Mouse (Mus musculus) embryo, embryonic 10.5 days (tissue): ENCODE data around the gene Prdm1.

Source experiments
- DNase-seq: peaks from one replicate; pipeline ENCODE4 v3.0.0-alpha.2; 2015; ENCODE audit warnings: low spot score

The Prdm1 gene

DNA sequence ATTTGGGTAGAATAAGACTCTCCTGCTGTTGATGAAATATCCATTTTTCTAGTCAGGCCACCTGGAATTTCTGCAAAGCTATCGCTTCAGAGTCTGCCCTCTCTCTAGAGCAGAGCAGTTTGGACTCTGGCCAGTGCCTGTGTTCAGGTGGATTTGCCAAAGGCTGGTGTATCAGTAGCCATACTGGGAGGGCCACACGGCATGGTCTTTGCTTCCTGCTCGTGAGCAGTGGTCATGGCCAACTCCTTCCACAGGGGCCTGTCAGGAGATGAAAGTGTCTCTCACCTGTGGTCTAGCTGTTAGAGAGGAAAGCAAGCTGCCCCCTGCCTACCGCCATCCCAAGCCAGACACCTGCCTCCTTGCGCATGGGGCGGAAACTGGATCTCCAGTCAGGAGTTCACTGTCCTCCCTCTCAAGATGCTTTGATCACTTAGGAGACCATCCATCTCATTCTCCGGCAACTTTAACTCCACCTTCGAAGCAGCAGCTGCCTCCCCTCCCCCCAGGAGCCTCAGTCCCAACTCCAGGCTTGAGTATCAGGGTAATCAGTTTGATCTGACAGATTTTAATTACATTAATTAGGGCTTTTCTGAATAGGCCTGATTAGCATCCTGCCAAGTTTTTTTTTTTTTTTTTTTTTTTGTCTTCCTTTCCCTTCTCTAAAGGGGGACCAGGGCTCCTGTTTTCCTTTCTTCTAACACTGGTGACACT lies 35.3 kb downstream of the Prdm1 start:
- DNase-seq, result no peak

DNA sequence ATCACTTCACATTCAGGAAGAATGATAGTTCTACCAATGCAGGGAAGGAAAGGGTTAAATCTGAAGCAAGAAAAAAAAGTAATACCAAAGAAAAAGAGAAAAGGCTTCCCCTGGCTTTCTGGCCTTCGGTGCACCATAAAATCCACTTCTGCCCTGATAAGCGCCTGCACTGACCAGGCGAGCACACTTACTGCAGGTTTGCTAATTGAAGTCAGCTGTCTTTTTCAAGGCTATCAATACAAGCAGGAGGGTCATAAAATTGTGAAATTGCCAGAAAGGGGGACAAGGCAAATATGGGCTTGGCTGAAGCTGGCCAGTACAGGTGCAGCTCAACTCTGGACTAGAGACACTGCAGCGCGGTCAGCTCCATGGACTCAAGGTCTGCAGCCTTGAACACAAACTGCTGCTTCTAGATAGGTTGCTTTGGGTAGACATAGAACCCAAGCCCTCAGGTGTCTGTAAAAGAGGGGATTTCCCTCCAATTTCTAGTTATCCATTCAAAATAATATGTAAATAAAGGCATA lies 37.3 kb downstream of the Prdm1 start:
- DNase-seq, result no peak

DNA sequence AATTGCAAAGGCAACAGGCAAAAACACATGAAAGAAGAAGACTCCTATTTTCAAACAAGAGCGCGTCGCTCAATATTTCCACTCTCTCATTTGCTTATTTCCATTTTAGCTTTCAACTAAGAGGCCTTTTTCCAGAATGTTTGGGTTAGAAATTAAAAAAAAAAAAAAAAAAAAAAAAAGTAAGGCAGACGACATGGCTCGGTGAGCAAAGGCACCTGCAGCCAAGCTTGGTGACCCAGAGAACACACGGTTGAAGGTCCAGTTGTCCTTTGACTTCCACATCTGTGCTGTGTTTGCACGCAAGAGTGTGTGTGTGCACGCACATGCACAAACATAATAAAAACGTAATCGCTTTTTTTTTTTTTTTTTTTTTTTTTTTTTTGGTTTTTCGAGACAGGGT lies 41.2 kb downstream of the Prdm1 start:
- no peak for DNase-seq

DNA sequence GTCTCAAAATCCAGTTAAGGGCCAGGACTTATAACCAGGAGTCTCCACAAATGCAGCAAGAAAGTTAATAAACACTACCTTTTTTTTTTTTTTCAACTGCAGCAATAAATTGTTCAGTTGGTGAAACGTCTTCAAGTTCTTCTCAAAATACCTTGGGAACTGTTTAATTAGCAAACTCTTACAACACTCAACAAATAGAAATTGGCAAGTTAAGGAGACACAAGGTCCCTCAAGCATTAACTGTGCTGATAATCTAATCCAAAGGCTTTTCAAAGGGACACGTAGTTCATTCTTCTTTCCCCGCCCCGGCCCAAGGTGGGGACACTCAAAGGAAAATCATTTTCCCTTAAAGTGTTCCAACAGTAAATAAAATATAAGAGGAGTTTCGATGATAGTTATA lies 44.2 kb downstream of the Prdm1 start:
- no peak for DNase-seq

DNA sequence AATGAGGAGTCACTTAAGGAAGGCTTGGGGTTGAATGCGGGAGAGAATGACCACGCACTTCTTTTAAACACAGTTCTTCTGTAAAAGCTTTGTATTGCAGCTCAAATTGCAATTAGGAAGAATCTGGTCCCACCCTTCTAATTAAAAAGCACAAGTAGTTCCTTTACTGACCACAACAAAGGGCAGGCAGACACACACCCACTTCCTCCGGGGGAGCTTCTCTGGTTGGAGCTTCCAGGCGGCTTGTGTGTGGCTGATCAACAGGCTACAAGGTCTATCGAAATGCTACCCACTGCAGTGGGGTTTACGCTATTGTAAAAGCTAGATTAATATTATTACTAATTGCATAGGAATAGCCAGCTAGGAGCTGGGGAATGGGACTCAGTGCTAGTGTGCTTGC lies 45.2 kb downstream of the Prdm1 start:
- DNase-seq, result no peak

DNA sequence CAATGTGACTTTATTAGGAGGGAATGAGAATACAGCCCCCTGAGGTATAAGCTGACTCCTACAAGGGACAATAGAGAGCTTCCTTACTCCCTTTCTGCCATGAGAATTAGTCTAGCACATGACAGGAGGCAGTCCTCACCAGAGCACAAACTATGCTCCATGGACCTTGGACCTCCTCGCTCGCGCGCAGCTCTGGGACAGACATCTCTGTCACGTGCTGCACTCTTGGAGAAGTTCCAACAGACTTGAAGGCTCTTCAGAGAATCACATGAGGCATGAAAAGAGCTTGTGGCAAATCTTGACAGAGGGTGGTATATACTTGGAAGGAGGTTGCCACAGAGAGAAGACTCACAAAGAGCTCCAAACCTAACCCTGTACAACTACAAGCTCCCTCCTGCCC lies 46.9 kb downstream of the Prdm1 start:
- no peak for DNase-seq

DNA sequence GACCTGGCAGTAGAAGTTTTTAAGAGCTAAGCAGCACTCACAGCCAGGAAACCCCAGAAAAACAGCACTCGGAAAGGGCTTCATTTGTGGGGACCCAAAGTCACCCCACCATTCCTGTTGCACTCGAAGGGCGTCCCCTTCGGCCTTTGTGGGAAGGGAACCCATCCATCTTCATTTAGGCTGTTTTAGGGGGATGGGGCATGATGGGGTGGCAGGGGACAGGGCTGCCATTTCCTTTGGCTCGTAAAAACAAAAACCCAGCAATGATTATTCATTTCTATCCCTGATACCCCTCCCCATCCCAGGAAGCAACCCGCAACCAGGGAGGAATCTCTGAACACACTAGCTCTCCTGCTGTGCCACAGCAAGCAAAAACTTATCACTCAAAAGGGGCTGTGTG lies 49.0 kb downstream of the Prdm1 start:
- DNase-seq, result no peak

DNA sequence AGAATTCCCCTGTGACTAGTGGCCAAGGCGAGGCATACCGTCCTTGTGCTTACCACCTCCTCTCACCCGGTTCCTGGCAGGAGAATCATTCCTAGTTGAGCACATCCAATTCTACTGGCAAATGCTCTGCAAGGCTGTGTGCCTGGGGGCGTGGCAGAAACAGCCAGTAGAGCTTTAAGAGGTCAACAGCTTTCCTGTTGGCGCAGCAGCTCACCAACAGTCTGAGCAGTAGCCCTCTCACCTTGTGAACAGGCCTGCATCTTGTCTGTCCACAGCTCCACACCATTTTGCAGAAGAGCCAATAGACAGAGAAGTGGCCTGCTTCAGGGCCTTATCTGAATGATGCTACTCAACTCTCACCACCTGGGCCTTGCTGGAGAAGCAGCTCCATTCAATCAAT lies 50.2 kb downstream of the Prdm1 start:
- DNase-seq, result no peak

DNA sequence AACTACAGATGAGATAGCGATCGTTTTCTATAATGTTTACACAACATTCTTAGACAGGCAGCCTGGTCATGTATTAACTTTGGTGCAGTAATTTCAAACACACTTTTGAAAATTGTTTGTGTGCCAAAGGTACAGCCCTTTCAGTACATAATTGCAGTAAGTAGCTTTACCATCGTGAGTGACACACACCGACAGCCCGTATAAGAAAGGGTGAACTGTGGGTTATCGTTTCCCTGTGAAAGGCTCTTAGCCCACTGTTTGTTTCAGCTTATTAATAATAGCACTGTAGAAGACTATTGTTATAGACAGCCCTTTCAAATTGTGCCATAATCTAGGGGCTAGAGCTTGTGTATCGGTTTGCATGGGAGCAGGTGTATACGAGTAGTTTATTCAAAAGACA lies 51.1 kb downstream of the Prdm1 start:
- no peak for DNase-seq

DNA sequence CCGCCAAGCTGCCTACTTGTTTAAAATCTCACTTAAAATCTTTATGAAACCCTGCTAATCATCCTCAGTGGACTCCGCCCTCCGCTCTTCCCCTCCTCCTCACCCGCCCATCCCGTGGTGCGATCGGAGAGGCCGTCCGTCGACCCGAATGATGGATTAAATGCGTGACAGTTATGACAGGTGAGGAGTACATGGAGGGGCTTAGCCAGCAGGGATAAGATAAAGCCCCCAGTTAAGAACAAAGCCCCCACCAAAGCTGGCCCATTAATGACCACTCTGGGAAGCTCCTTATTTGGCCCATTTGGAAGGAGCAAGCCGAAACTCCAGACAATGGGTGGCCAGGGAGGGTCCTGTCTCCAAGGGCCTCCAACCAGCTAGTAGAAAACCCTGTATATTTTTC lies 51.8 kb downstream of the Prdm1 start:
- no peak for DNase-seq

DNA sequence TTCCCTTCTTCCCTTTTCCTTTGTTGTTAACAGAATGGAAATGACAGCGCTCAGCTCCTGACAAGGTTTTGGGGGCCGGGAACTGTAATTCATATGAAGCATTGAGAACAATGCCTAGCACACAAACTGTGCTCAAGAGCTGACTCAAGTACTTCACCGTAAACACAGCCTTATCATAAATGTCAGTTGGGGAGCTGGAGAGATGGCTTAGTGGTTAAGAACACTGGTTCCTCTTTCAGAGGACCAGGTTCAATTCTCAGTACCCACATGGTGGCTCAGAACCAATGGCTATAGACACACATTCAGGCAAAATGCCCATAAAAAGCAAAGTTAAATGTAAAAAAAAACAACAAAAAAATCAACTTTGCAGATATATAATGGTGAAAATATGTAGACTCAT lies 52.9 kb downstream of the Prdm1 start:
- no peak for DNase-seq

DNA sequence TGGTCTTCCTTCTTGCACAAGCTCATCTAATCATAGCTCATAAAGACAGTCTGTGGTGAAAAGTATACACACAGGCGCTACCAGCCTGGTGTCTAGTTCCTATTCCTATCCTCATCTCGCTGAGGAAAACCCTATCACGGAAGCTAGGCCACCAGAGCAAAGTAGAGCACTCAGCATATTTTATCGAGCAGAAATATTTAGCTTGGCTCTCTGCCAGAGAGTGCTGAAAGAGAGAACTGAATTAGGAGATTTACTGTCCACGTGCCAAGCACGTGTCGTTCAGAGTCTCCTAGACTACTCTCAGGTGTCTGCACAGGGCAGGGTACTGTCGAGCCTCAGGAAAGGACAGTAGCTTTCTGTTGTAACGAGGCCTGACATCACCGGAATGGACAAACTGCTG lies 54.0 kb downstream of the Prdm1 start:
- DNase-seq, result peak; percentile 44

DNA sequence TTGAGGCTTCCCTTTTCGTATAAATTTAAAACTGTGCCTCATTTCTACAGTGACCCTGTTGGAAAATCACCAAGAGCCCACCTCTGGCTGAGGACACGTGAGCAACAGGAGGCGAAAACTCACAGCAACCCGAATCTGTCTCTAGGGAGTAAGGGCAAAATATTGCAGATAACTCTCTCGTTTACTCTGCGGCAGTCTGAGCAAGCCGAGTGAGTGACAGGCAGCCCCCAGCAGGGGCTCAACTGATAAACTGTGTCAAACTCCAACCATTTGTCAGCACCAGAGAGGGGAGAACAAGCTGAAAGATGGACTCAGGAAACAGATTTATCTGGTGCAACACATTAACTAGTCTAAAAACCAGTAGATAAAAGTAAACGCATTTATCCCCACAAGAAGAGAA lies 62.7 kb downstream of the Prdm1 start:
- peak; percentile 36 for DNase-seq

DNA sequence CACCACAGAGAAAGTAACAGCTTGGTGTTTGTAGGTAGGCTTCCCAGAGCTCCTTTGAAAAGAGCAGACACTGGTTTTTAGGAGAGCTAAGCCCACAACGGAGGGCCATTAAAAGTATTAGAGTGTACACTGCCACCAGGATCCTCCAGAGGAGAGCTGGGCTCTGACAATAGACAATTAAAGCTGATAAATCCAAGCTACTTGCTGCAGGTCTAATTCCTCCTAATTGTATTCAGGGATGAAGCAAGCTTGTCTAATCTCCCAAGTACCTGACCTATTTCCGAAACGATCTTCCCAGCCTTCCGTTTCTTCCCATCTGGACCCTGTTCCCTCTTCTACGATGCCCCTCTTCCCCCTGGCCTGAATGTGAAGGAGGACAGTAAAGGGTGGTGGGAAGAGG lies 63.7 kb downstream of the Prdm1 start:
- DNase-seq, result no peak

DNA sequence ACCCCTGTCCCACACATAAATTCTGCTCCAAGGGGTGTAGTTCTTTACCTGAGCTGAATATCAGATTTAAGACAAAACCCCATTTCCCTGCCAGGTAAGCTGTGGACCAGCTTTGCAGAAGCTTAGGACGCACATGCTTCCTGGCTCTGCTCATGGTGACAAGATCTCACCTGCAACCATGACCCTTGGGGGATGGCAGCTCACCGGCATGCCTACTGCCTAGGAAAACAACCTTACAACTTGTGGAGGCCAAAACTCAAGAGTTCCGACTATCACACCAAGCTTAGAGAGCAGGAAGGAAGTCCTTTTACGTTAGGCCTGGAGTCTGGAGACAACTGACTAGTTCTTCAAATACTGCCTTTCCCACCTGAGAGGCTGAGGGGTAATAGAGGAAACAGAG lies 64.4 kb downstream of the Prdm1 start:
- no peak for DNase-seq

DNA sequence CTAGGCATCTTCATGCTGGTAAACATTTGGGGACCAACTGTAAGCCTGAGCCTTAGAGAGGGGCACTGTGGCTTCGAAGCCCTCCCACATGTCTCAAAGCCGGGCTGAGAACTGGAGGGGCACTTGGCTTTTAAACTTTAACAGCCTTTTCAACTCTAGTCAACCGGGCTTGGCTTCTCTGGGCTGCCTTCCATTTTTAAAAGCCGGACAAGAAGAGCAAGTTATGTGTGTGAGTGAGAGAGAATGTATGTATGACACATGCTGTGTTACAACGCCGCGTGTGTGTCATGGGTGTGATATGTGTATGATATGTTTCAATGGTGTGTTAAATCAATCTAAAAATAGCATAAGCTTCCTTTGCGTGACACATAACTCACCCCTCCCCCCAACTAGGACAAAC lies 66.0 kb downstream of the Prdm1 start:
- no peak for DNase-seq

DNA sequence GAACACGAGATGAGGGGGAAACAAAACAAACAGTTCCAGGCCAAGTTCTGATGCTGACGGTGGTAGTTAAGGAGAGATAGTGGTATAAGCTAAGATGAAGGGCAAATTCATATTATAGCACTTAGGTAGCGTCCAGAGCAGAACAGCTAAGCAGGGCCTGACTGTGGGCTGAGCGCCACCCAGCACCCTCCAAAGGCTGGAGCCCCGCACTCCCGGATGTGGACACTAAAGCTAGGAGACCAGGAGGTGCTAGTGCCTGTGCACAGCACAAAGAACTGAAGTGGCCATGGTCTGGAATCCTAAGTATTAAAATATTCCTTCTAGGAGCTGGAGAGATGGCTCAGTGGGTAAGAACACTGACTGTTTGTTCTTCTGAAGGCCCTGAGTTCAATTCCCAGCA lies 67.2 kb downstream of the Prdm1 start:
- no peak for DNase-seq

DNA sequence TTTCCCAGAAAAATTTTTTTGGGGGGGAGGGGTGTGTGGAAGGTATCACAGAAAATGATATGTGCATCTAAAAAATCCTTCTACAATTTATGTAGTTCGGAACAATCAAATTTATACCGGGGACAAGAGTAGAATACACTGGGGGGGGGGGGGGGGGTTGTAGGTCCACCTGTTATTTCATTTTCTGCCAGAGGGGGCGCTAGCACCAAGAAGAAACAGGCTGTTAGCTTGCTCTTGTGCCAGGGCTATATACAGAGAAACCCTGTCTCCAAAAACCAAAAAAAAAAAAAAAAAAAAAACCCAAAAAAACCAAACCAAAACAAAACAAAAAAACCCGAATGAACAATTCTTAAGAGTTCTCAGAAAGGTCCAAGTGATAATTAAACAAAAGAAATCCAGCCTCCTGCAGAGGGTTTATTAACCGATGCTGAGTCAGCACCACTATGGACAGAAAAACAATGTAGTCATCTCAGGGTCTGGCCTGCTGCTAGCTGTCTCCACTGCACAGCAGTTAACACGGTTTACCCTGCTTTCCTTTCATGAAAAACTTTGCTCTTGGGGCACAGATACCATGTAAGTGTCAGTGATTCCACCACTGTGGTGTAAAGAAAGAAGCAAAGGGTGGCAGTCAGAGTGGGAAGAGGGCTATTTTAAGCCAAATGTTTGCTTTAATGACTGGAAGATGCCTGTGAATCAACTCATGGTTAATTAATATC lies 68.0 kb downstream of the Prdm1 start:
- DNase-seq, result peak; percentile 70

DNA sequence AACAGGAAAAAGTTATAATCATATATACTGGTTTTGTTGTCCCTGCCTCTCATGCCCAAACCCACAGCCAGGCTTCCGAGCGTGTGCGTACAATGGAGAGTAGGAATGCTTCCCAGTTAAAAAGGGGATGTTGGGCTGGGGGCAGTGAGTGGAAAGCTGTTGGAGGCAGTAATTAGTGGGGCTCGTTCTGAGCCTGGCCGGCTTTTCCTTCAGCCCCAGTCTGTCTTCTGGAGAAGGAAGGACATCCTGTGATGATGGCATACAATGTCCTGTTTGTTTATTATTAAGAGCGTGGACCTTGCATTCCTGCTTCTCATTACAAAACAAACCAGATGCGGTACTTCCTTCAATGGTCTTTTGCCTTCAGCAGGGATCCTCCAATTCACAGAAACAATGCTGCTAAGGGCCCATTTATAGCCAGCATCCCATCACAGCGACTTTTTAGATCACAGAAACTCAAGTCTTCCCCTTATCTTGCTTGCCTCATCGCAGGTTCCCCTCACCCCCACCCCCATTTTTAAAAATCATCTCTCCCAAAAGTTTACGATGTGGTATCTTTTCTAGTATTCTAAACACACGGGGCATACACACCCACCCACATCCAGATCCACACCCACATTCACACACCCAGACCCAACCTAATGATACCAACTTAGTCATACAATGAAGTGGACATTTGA lies 68.8 kb downstream of the Prdm1 start:
- DNase-seq, result peak; percentile 43

DNA sequence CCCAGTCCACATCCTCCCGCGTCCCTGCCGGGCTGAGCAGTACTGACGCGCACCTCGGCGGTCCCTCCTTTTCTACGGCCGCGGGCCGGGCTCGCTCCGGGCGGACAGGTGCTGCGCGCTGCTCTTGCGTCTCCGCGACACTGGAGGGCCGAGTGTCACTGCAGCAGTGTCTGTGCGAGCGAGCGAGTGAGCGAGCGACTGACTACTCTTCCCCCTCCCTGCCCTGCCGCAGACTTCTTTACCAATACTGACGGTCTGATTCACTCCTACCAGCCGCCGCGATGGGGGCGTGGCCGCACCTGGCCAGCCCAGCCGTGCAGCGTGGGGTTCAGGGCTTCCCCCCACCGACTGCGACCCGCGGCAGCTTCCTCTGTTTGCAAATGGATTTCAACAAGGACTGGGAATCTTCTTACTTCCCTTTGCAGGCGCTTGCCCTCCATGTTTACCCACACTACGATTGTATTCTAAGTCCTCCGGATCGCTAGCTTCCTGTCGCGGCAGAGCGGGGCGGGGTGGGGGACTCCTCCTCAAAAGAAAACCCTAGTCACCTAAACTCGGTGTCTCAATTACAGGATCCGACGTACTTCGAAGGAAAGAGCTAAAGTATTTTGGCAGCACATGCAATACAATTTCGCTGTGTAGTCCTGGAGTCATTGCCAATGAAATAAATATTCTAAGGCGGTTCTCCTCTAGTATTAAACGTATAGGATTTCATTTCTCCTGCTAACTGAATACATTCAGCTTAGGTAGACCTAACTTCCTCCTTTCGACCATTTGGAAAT lies 69.6 kb downstream of the Prdm1 start:
- DNase-seq, result peak; percentile 79

DNA sequence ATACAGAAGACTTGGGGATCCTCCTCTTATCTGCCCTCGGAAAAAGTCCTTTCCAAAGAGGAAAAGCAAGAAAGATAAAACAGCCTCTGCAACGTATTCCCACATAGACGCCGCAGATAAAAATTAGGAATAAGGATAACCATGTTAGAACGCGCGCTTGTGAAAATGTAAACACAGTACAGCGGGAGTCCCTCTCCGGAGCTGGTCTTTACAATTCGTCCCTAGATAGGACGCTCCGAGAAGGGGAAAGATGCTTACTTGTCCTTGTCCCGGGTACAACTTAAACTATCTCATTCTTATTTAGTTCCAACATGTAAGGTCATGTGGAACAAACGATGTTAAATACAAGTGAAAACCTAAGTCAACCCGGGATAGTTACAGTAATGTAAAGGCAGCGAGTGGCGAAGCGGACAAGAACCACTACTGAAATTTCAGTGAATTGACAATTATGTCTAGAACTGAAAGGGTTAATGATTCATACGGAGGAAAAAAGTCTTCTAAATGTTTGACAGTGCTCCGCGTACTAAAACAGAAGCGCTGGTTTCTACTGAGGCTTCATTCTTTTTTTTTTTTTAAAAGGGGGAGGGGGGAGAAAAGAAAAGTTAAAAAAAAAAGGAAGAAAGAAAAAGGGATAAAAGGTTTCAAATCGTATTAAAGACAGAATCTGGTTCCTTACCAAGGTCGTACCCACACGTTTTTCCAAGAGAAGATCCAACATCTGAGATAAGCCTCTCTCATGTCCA lies 70.3 kb downstream of the Prdm1 start:
- peak; percentile 57 for DNase-seq
